Mouse (Mus musculus): ENCODE results near the gene Tenm3. TPM values are rescaled to one million over a fixed set of nuclear protein-coding genes. Genes with fewer than 3 reads are reported as not detected.
A peak's percentile ranks its signal among the peaks of the same experiment; 100 is the strongest.

Gene Tenm3
- polyA plus RNA-seq, 1 experiment from 2014 or later = 2.6 TPM

- no peaks in the 10 kb centered on the region; the same call in 1 of the 2 replicates for H3K4me1 ChIP-seq (replicated peaks)
- H3K4me3 ChIP-seq (replicated peaks) = no peak overlapping the region
- DNase-seq (no peak), ATAC-seq (ENCODE audit: low read depth) (no peak)
- no peaks in the 10 kb centered on the region for H3K9me3 ChIP-seq (replicated peaks)
- WGBS (ENCODE audit: insufficient replicate concordance) = 50% methylated on average over 23 of the region's 23 CpGs
- no peak overlapping the region for H3K4me2 ChIP-seq
- H3K27ac ChIP-seq = no peak overlapping the region
- no peak overlapping the region for H3K9ac ChIP-seq
- H3K27me3 ChIP-seq = no peaks in the 10 kb centered on the region
- no peaks in the 10 kb centered on the region for H3K36me3 ChIP-seq
These were observed 103.4 kb downstream of the Tenm3 start for GRCm38 (mm10) chr8:48740147-48740881.

- ATAC-seq (ENCODE audit: low read depth) (no peak), DNase-seq (no peak)
- 69% methylated on average over 10 of the region's 10 CpGs for WGBS (ENCODE audit: insufficient replicate concordance)
- Histone ChIP-seq H3K36me3 (no peaks in the 10 kb centered on the region), H3K27me3 (no peaks in the 10 kb centered on the region), H3K4me1 (replicated peaks) (no peaks in the 10 kb centered on the region), H3K27ac (peak overlapping the region; percentile 39; the same call in 1 of the 2 replicates), H3K4me3 (replicated peaks) (no peak overlapping the region), H3K9me3 (replicated peaks) (no peaks in the 10 kb centered on the region), H3K9ac (no peak overlapping the region), H3K4me2 (no peak overlapping the region)
These were observed 110.0 kb downstream of the Tenm3 start for GRCm38 (mm10) chr8:48733731-48734130.

GRCm38 (mm10) chr8:48733057-48733456 is 110.7 kb downstream of the Tenm3 start:
- ATAC-seq (ENCODE audit: low read depth) (peak; percentile 67), DNase-seq (no peak)
- H3K4me2 ChIP-seq = no peak overlapping the region
- no peak overlapping the region for H3K9ac ChIP-seq
- H3K36me3 ChIP-seq = no peaks in the 10 kb centered on the region
- WGBS (ENCODE audit: insufficient replicate concordance) = 60% methylated on average over 4 of the region's 4 CpGs
- H3K4me3 ChIP-seq (replicated peaks) = no peak overlapping the region
- H3K4me1 ChIP-seq (replicated peaks) = no peaks in the 10 kb centered on the region
- H3K27ac ChIP-seq = no peak overlapping the region
- H3K27me3 ChIP-seq = no peaks in the 10 kb centered on the region
- no peaks in the 10 kb centered on the region for H3K9me3 ChIP-seq (replicated peaks)

GRCm38 (mm10) chr8:48730701-48731100 is 113.0 kb downstream of the Tenm3 start:
- Histone ChIP-seq H3K4me1 (replicated peaks) (no peaks in the 10 kb centered on the region), H3K36me3 (no peaks in the 10 kb centered on the region), H3K9me3 (replicated peaks) (no peaks in the 10 kb centered on the region), H3K27ac (peak overlapping the region; percentile 11), H3K4me2 (no peak overlapping the region), H3K9ac (no peak overlapping the region), H3K27me3 (no peaks in the 10 kb centered on the region), H3K4me3 (replicated peaks) (no peak overlapping the region)
- ATAC-seq (ENCODE audit: low read depth) (peak; percentile 63), DNase-seq (no peak)
- WGBS (ENCODE audit: insufficient replicate concordance) = 55% methylated on average over 6 of the region's 6 CpGs

GRCm38 (mm10) chr8:48728833-48729690 is 114.7 kb downstream of the Tenm3 start:
- H3K4me3 ChIP-seq (replicated peaks) = no peak overlapping the region
- H3K4me2 ChIP-seq = no peak overlapping the region
- H3K4me1 ChIP-seq (replicated peaks) = no peaks in the 10 kb centered on the region
- H3K27ac ChIP-seq = no peak overlapping the region
- DNase-seq (no peak), ATAC-seq (ENCODE audit: low read depth) (no peak)
- no peak overlapping the region for H3K9ac ChIP-seq
- H3K36me3 ChIP-seq = no peaks in the 10 kb centered on the region
- 72% methylated on average over 21 of the region's 21 CpGs for WGBS (ENCODE audit: insufficient replicate concordance)
- no peaks in the 10 kb centered on the region for H3K9me3 ChIP-seq (replicated peaks)
- no peaks in the 10 kb centered on the region for H3K27me3 ChIP-seq

- Histone ChIP-seq H3K4me1 (replicated peaks) (no peaks in the 10 kb centered on the region), H3K27ac (no peak overlapping the region), H3K27me3 (no peaks in the 10 kb centered on the region), H3K9ac (no peak overlapping the region), H3K36me3 (no peaks in the 10 kb centered on the region), H3K4me3 (replicated peaks) (no peak overlapping the region), H3K4me2 (no peak overlapping the region), H3K9me3 (replicated peaks) (no peaks in the 10 kb centered on the region)
- 81% methylated on average over 6 of the region's 6 CpGs for WGBS (ENCODE audit: insufficient replicate concordance)
- DNase-seq (no peak), ATAC-seq (ENCODE audit: low read depth) (no peak)
These were observed 115.7 kb downstream of the Tenm3 start for GRCm38 (mm10) chr8:48728006-48728405.

- Histone ChIP-seq H3K36me3 (no peaks in the 10 kb centered on the region), H3K9ac (no peak overlapping the region), H3K9me3 (replicated peaks) (0 out of 2 replicates have a peak, but pooled peaks cover 6% of the 10 kb centered on the region), H3K4me1 (replicated peaks) (no peaks in the 10 kb centered on the region), H3K4me2 (no peak overlapping the region), H3K27me3 (no peaks in the 10 kb centered on the region), H3K4me3 (replicated peaks) (no peak overlapping the region), H3K27ac (no peak overlapping the region)
- WGBS (ENCODE audit: insufficient replicate concordance) = 53% methylated on average over 14 of the region's 14 CpGs
- ATAC-seq (ENCODE audit: low read depth) (no peak), DNase-seq (no peak)
These were observed 121.0 kb downstream of the Tenm3 start for GRCm38 (mm10) chr8:48722744-48723143.

GRCm38 (mm10) chr8:48722318-48722717 is 121.4 kb downstream of the Tenm3 start:
- no peak overlapping the region for H3K4me2 ChIP-seq
- ATAC-seq (ENCODE audit: low read depth) (no peak), DNase-seq (no peak)

GRCm38 (mm10) chr8:48721376-48721775 is 122.4 kb downstream of the Tenm3 start:
- DNase-seq (no peak), ATAC-seq (ENCODE audit: low read depth) (no peak)
- H3K4me3 ChIP-seq (replicated peaks) = no peak overlapping the region
- H3K27ac ChIP-seq = no peak overlapping the region
- H3K4me1 ChIP-seq (replicated peaks) = no peaks in the 10 kb centered on the region
- H3K4me2 ChIP-seq = no peak overlapping the region
- 0 out of 2 replicates have a peak, but pooled peaks cover 6% of the 10 kb centered on the region for H3K9me3 ChIP-seq (replicated peaks)
- H3K9ac ChIP-seq = no peak overlapping the region
- no peaks in the 10 kb centered on the region for H3K36me3 ChIP-seq
- H3K27me3 ChIP-seq = no peaks in the 10 kb centered on the region
- 69% methylated on average over 12 of the region's 12 CpGs for WGBS (ENCODE audit: insufficient replicate concordance)

More at GRCm38 (mm10) chr8:48722318-48722717, 121.4 kb downstream of the Tenm3 start:
- 0 out of 2 replicates have a peak, but pooled peaks cover 6% of the 10 kb centered on the region for H3K9me3 ChIP-seq (replicated peaks)
- WGBS (ENCODE audit: insufficient replicate concordance) = 73% methylated on average over 7 of the region's 7 CpGs
- H3K4me3 ChIP-seq (replicated peaks) = no peak overlapping the region
- no peak overlapping the region for H3K9ac ChIP-seq
- no peaks in the 10 kb centered on the region for H3K27me3 ChIP-seq
- no peak overlapping the region for H3K27ac ChIP-seq
- H3K36me3 ChIP-seq = no peaks in the 10 kb centered on the region
- H3K4me1 ChIP-seq (replicated peaks) = no peaks in the 10 kb centered on the region

- no peak overlapping the region for H3K4me3 ChIP-seq (replicated peaks)
- H3K36me3 ChIP-seq = no peaks in the 10 kb centered on the region
- 74% methylated on average over 9 of the region's 9 CpGs for WGBS (ENCODE audit: insufficient replicate concordance)
- H3K4me2 ChIP-seq = no peak overlapping the region
- no peak for ATAC-seq (ENCODE audit: low read depth)
- DNase-seq = no peak
- H3K27ac ChIP-seq = no peak overlapping the region
- no peak overlapping the region for H3K9ac ChIP-seq
- H3K9me3 ChIP-seq (replicated peaks) = no peaks in the 10 kb centered on the region
- H3K4me1 ChIP-seq (replicated peaks) = no peaks in the 10 kb centered on the region
- H3K27me3 ChIP-seq = no peaks in the 10 kb centered on the region
These were observed 128.1 kb downstream of the Tenm3 start for GRCm38 (mm10) chr8:48715616-48716015.

- no peak overlapping the region for H3K4me2 ChIP-seq
- 0 out of 2 replicates have a peak, but pooled peaks cover 3% of the 10 kb centered on the region for H3K9me3 ChIP-seq (replicated peaks)
- H3K4me1 ChIP-seq (replicated peaks) = no peaks in the 10 kb centered on the region
- H3K36me3 ChIP-seq = no peaks in the 10 kb centered on the region
- WGBS (ENCODE audit: insufficient replicate concordance) = 76% methylated on average over 6 of the region's 6 CpGs
- no peaks in the 10 kb centered on the region for H3K27me3 ChIP-seq
- DNase-seq (no peak), ATAC-seq (ENCODE audit: low read depth) (no peak)
- no peak overlapping the region for H3K9ac ChIP-seq
- no peak overlapping the region for H3K27ac ChIP-seq
- H3K4me3 ChIP-seq (replicated peaks) = no peak overlapping the region
These were observed 137.1 kb downstream of the Tenm3 start for GRCm38 (mm10) chr8:48706666-48707065.
